Mouse (Mus musculus) brain, embryonic 14.5 days (tissue): ENCODE results near the gene Gpam. TPM values are rescaled to one million over a fixed set of nuclear protein-coding genes. Genes with fewer than 3 reads are reported as not detected.

Experiments
- DNase-seq: peaks from one replicate; pipeline ENCODE4 v3.0.0-alpha.2; 2011; ENCODE audit warnings: low read depth
- CTCF ChIP-seq: fragments of 200-500 bp; IDR thresholded peaks from 2 replicates; pipeline ENCODE4 v1.5.1; 2012; ENCODE audit warnings: inconsistent platforms, mild to moderate bottlenecking, moderate library complexity, borderline replicate concordance; ENCODE audit not compliant: insufficient read depth, insufficient read length; ENCODE audit errors: extremely low read depth
- POLR2A ChIP-seq: fragments of 200-500 bp; IDR thresholded peaks from 2 replicates; pipeline ENCODE4 v1.6.1; 2012; ENCODE audit warnings: mild to moderate bottlenecking, inconsistent platforms, borderline replicate concordance; ENCODE audit not compliant: poor library complexity, insufficient read depth, insufficient read length, severe bottlenecking; ENCODE audit errors: extremely low read depth
- polyA plus RNA-seq: library from polyadenylated mRNA; depleted of rRNA; stranded (reverse); fragments of >200 nt; gene quantifications from 2 replicates; pipeline ENCODE4 v1.2.3, GENCODE M21; 2012

The Gpam gene
- polyA plus RNA-seq, 1 experiment: 30.5 TPM

DNA sequence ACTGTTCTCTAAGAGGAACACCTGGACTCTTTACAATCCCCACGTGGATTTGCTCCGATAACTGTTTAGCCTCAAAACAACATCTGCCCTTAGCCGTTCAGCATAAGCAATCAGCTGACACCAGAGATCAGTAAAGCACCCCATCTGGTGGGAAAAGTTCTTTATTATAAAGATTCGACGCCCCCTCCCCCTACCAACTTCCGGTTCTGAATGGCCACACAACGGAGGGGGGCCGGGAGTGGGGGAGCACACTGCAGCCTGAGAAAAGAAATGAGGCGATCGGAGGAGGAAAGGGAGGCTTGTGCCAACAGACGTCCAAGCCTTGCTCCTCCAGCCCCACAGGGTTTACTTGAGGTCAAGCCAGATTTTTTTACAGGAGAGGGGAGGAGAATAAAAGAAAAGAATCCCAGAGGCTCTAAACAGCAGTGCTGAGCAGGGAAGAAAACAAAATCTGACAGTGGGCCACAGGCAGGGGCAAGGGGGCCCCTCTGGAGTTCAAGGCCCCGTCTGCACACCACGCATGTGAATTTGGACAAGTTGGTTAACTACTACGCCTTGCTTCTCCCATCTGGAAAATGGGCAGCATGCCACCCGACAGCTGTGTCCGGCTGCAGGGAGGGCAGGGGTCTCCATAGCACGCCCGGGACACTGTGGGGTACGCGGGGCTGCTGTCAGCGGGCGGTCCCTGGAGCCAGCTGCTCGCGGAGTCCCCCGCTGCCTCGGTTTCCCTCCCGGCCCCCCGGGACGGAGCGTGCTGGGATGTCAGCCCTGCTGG, 28.4 kb downstream of the Gpam start:
- TF ChIP-seq CTCF (no peak), POLR2A (no peak)
- DNase-seq: peak; percentile 75

DNA sequence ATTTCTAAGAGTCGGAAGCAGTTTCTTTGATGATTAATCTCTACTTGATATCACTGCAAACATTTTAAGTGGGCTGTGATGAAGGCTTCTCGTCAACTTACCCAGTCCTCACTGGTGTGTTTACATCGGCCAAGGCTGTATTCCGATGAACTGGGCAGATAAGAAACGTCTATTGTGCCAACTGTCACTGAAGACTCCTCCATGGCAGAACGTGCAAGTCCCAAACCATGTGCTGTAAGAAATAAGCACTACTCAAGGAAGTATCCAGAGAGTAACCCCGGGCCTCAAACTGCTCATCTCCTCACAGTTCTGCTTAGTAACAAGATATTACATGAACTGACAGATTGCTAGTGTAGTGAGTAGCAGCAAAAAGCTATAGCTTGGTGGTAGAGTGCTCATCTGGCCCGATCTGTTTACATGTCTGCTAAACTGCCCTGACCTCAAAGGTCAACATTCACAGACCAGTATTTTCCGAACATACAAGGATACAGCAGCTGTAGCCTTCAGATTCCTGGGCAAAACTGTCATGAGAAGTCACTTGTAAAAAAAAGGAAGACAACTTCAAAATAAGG, 29.6 kb downstream of the Gpam start:
- no peak for DNase-seq
- TF ChIP-seq POLR2A (no peak), CTCF (no peak)

GRCm38 (mm10) chr19:55096666-55097065, 30.4 kb downstream of the Gpam start:
- TF ChIP-seq POLR2A: no peak
- no peak for TF ChIP-seq CTCF
- no peak for DNase-seq

GRCm38 (mm10) chr19:55095547-55095946, 31.5 kb downstream of the Gpam start:
- DNase-seq: no peak
- TF ChIP-seq POLR2A (no peak), CTCF (no peak)

DNA sequence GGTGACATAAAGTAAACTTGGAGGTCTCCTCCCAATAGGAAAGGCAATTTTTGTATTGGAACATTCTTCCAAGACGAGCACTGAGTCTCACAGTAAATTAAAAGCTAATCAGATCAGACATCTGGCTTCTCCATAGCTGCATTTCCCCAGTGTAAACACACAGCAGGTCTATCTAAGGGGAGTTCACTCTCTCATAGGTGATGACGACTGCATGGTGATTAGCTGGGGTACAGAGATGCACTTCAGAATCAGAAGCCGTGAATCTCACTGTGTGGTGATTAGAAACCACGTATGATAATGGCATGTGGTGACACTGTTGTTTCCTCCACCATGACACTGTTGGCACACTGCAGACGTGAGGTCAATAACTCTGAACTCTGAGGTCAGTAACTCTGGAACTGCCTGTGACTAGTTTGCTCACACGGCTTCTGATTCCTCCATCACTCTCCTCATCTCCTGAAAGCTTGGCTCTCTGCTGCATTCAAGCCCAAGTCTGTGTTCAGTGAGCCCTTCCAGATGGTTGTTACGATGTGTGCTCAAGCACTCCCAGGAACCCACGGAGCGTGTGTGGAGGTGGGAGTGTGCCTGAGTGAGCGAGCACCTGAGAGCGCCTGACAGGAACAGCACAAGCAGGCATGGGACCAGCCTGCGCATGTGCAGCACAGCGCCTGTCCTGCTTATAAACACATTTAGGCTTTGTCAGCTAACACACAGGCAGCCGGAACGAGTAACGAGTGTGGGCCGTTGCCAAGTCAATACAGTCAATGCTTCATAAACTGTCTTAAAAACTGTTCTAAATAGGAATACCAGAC, 35.2 kb downstream of the Gpam start:
- DNase-seq: peak; percentile 36
- TF ChIP-seq CTCF (no peak), POLR2A (no peak)

DNA sequence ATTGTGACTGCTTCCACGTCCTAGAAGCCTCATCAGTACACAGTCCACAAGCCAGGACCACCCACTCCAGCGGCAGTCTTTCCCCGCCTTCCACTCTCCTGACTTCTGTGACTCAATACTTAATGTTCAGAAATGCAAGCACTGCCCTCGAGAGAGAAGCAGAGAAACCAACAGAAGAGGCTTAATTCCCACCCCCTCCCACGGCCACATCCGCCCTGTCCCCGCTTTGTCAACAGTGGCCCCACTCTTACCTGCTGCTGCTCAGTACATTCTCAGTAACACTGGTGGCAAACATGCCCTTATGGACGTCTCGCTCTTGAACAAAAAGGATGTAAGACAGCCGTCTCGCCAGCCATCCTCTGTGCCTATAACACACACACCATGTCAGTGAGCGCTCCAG, 36.2 kb downstream of the Gpam start:
- TF ChIP-seq POLR2A (no peak), CTCF (no peak)
- DNase-seq: no peak

GRCm38 (mm10) chr19:55090142-55090541, 36.9 kb downstream of the Gpam start:
- DNase-seq: no peak
- TF ChIP-seq POLR2A (no peak), CTCF (no peak)

DNA sequence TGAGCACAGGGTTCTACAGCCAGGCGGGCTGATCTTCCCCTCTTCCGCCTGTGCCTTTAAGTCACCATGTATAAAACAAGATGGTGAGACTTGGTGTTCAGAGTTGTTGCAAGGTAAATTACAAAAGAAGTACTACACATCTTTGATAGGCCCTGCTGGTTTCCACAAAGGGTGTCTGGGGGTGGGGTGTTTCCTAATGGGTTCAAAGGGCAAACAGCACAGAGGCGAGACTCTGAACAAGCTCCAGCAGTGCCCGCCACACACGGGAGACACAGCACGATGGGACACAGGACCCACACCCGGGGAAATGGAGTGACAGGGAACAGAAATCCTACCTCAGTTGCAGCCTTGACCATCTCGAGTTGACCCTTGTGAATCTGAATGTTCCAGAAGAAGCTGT, 39.3 kb downstream of the Gpam start:
- no peak for TF ChIP-seq POLR2A
- TF ChIP-seq CTCF: no peak
- no peak for DNase-seq

DNA sequence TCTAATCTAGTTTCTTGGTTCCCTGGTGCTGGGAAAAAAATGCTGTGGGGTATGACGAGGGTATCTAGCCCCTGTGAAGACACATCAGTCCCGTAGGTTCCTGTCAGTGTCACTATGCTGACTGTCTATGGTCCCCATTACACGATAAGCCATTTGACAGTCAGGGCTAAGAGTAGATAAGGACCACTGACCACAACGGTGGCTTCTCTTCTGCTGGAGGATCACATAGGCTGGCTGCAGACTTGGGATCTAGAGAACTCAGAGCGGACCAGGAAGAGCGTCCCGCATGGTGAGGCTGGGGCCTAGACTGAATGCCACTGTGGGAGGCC, 41.2 kb downstream of the Gpam start:
- no peak for DNase-seq
- TF ChIP-seq POLR2A (no peak), CTCF (no peak)

GRCm38 (mm10) chr19:55084971-55085856, 41.8 kb downstream of the Gpam start:
- no peak for TF ChIP-seq POLR2A
- no peak for TF ChIP-seq CTCF
- DNase-seq: no peak

GRCm38 (mm10) chr19:55076822-55077221, 50.2 kb downstream of the Gpam start:
- no peak for TF ChIP-seq CTCF
- no peak for TF ChIP-seq POLR2A
- no peak for DNase-seq

DNA sequence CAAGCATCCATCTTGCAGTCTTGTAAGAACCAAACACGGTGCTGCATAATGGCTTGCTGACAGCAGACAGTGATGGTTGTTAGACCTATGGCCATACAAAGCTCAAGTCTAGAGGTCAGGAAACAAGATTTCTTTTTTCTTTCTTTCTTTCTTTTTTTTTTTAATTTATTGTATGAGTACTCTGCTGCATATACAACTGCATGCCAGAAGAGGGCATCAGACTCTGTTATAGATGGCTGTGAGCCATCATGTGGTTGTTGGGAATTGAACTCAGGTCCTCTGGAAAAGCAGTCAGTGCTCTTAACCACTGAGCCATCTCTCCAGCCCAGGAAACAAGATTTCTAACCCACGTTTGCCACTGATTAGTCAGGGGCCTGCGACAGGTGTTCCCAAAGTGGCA, 54.0 kb downstream of the Gpam start:
- TF ChIP-seq CTCF (peak; percentile 15; the same call in 1 of the 2 replicates), POLR2A (no peak)

More for the DNA sequence above, 54.0 kb downstream of the Gpam start:
- DNase-seq: peak; percentile 10
